Mouse (Mus musculus) kidney, embryonic 16.5 days (tissue): Measurements from ENCODE around the gene Suco. TPM values are rescaled to one million over a fixed set of nuclear protein-coding genes. Genes with fewer than 3 reads are reported as not detected.

ENCODE experiments used
- ATAC-seq: fragments of 200-750 bp; cut with Nextera tagmentation; 2 replicates; pipeline ENCODE4 v1.8.0; 2017; ENCODE audit warnings: moderate TSS enrichment; ENCODE audit not compliant: low FRiP score, low TSS enrichment
- H3K27ac ChIP-seq: fragments of 300-500 bp; sonication (generic); 2 replicates; pipeline ENCODE4 v1.5.1; 2014; ENCODE audit warnings: low read length
- H3K27me3 ChIP-seq: fragments of 300-500 bp; sonication (generic); 2 replicates; pipeline ENCODE4 v1.6.1; 2014; ENCODE audit warnings: low read length, control low read depth, mixed read lengths; ENCODE audit not compliant: insufficient read depth
- H3K36me3 ChIP-seq: fragments of 300-500 bp; sonication (generic); 2 replicates; pipeline ENCODE4 v1.6.1; 2014; ENCODE audit warnings: low read length, control low read depth, mixed read lengths; ENCODE audit not compliant: insufficient read depth
- H3K4me1 ChIP-seq: fragments of 300-500 bp; sonication (generic); 2 replicates; pipeline ENCODE4 v1.6.1; 2014; ENCODE audit warnings: low read length, control low read depth, mixed read lengths; ENCODE audit not compliant: insufficient read depth
- H3K4me2 ChIP-seq: fragments of 300-500 bp; sonication (generic); replicated peaks from 2 replicates; pipeline ENCODE4 v1.6.1; 2014; ENCODE audit warnings: low read depth, low read length
- H3K4me3 ChIP-seq: fragments of 300-500 bp; sonication (generic); 2 replicates; pipeline ENCODE4 v1.5.1; 2014; ENCODE audit warnings: mild to moderate bottlenecking, low read length
- H3K9ac ChIP-seq: fragments of 300-500 bp; sonication (generic); replicated peaks from 2 replicates; pipeline ENCODE4 v1.6.1; 2014; ENCODE audit warnings: low read length
- H3K9me3 ChIP-seq: fragments of 300-500 bp; sonication (generic); 2 replicates; pipeline ENCODE4 v1.6.1; 2016; ENCODE audit warnings: low read length, control low read depth
- WGBS: fragments of 180-500 bp; shearing (Covaris S2); extraction: QIAGEN DNeasy Blood & Tissue Kit; methylation state at CpG from one replicate; pipeline ENCODE4 v1.1.7; 2014; 5-methylcytosine and 5-hydroxymethylcytosine counted together
- polyA plus RNA-seq: library from polyadenylated mRNA; unstranded; fragments of >200 nt; fragmentation: Nextera tagmentation; extraction: Ambion mirVana; gene quantifications from 2 replicates; pipeline ENCODE4 v1.2.1, GENCODE M21; 2015

Suco gene
- polyA plus RNA-seq, 1 experiment from 2014 or later: 22.5 TPM

GRCm38 (mm10) chr1:161895014-161895413, 18.5 kb upstream of the Suco start:
- ATAC-seq: no peak
- H3K4me3 ChIP-seq: no peak overlapping the region

GRCm38 (mm10) chr1:161894553-161894952, 18.1 kb upstream of the Suco start:
- Histone ChIP-seq H3K4me3 (no peak overlapping the region), H3K9ac (no peak overlapping the region), H3K27me3 (no peaks in the 10 kb centered on the region), H3K27ac (no peak overlapping the region), H3K9me3 (no peaks in the 10 kb centered on the region), H3K4me2 (no peak overlapping the region), H3K4me1 (peaks cover 8% of the 10 kb centered on the region; the same call in 1 of the 2 replicates), H3K36me3 (no peaks in the 10 kb centered on the region)
- no peak for ATAC-seq
- 58% methylated on average over 2 of the region's 2 CpGs for WGBS

More at GRCm38 (mm10) chr1:161895014-161895413, 18.5 kb upstream of the Suco start:
- Histone ChIP-seq H3K4me1 (peaks cover 8% of the 10 kb centered on the region; the same call in 1 of the 2 replicates), H3K27ac (no peak overlapping the region), H3K4me2 (no peak overlapping the region), H3K27me3 (no peaks in the 10 kb centered on the region), H3K36me3 (no peaks in the 10 kb centered on the region), H3K9me3 (no peaks in the 10 kb centered on the region), H3K9ac (no peak overlapping the region)
- 95% methylated on average over 3 of the region's 3 CpGs for WGBS

- Histone ChIP-seq H3K36me3 (no peaks in the 10 kb centered on the region), H3K4me3 (no peak overlapping the region), H3K9me3 (no peaks in the 10 kb centered on the region), H3K27me3 (no peaks in the 10 kb centered on the region), H3K27ac (no peak overlapping the region), H3K4me1 (peaks cover 8% of the 10 kb centered on the region; the same call in 1 of the 2 replicates), H3K9ac (no peak overlapping the region), H3K4me2 (no peak overlapping the region)
- no peak for ATAC-seq
- 60% methylated on average over 2 of the region's 2 CpGs for WGBS
Measured at GRCm38 (mm10) chr1:161894126-161894525, 17.6 kb upstream of the Suco start.

- no peak overlapping the region for H3K9ac ChIP-seq
- no peaks in the 10 kb centered on the region for H3K9me3 ChIP-seq
- 87% methylated on average over 3 of the region's 3 CpGs for WGBS
- no peak overlapping the region for H3K27ac ChIP-seq
- no peaks in the 10 kb centered on the region for H3K36me3 ChIP-seq
- H3K4me2 ChIP-seq: no peak overlapping the region
- no peak overlapping the region for H3K4me3 ChIP-seq
- no peak for ATAC-seq
- H3K27me3 ChIP-seq: no peaks in the 10 kb centered on the region
- H3K4me1 ChIP-seq: no peaks in the 10 kb centered on the region
Measured at GRCm38 (mm10) chr1:161888823-161889222, 12.3 kb upstream of the Suco start.

GRCm38 (mm10) chr1:161887679-161888260, 11.3 kb upstream of the Suco start:
- Histone ChIP-seq H3K4me3 (no peak overlapping the region), H3K27me3 (no peaks in the 10 kb centered on the region), H3K9ac (no peak overlapping the region), H3K27ac (no peak overlapping the region), H3K36me3 (no peaks in the 10 kb centered on the region), H3K9me3 (no peaks in the 10 kb centered on the region), H3K4me2 (no peak overlapping the region), H3K4me1 (no peaks in the 10 kb centered on the region)
- 84% methylated on average over 12 of the region's 12 CpGs for WGBS
- no peak for ATAC-seq

GRCm38 (mm10) chr1:161885762-161886161, 9.3 kb upstream of the Suco start:
- WGBS: 90% methylated on average over 1 of the region's 1 CpGs
- no peaks in the 10 kb centered on the region for H3K4me1 ChIP-seq
- H3K9me3 ChIP-seq: no peaks in the 10 kb centered on the region
- H3K4me3 ChIP-seq: no peak overlapping the region
- no peak overlapping the region for H3K4me2 ChIP-seq
- H3K9ac ChIP-seq: no peak overlapping the region
- no peaks in the 10 kb centered on the region for H3K27me3 ChIP-seq
- no peaks in the 10 kb centered on the region for H3K36me3 ChIP-seq
- ATAC-seq: no peak
- no peak overlapping the region for H3K27ac ChIP-seq

GRCm38 (mm10) chr1:161877580-161878142, 1.2 kb upstream of the Suco start:
- no peaks in the 10 kb centered on the region for H3K36me3 ChIP-seq
- H3K9ac ChIP-seq: peak overlapping the region; percentile 55
- peaks cover 14% of the 10 kb centered on the region for H3K4me1 ChIP-seq

GRCm38 (mm10) chr1:161875706-161876552, 553 bp downstream of the Suco start:
- peak overlapping the region; percentile 79 for H3K9ac ChIP-seq
- under 1% methylated on average over 34 of the region's 34 CpGs for WGBS
- H3K9me3 ChIP-seq: no peaks in the 10 kb centered on the region
- peak; percentile 62 for ATAC-seq
- H3K36me3 ChIP-seq: no peaks in the 10 kb centered on the region
- H3K4me1 ChIP-seq: peaks cover 14% of the 10 kb centered on the region
- peak overlapping the region; percentile 95 for H3K27ac ChIP-seq
- H3K27me3 ChIP-seq: no peaks in the 10 kb centered on the region
- peak overlapping the region; percentile 67 for H3K4me3 ChIP-seq
- H3K4me2 ChIP-seq: peak overlapping the region; percentile 89

More at GRCm38 (mm10) chr1:161877580-161878142, 1.2 kb upstream of the Suco start:
- Histone ChIP-seq H3K4me2 (peak overlapping the region; percentile 60), H3K4me3 (peak overlapping the region; percentile 67), H3K27ac (peak overlapping the region; percentile 72), H3K27me3 (no peaks in the 10 kb centered on the region), H3K9me3 (no peaks in the 10 kb centered on the region)
- no peak for ATAC-seq
- 15% methylated on average over 5 of the region's 5 CpGs for WGBS

- 83% methylated on average over 1 of the region's 1 CpGs for WGBS
- H3K36me3 ChIP-seq: no peaks in the 10 kb centered on the region
- no peak overlapping the region for H3K27ac ChIP-seq
- no peak overlapping the region for H3K9ac ChIP-seq
- ATAC-seq: no peak
- no peak overlapping the region for H3K4me2 ChIP-seq
- H3K9me3 ChIP-seq: no peaks in the 10 kb centered on the region
- no peak overlapping the region for H3K4me3 ChIP-seq
- H3K4me1 ChIP-seq: peaks cover 8% of the 10 kb centered on the region
- no peaks in the 10 kb centered on the region for H3K27me3 ChIP-seq
Measured at GRCm38 (mm10) chr1:161869422-161869821, 7.1 kb downstream of the Suco start.

- Histone ChIP-seq H3K4me2 (no peak overlapping the region), H3K27me3 (no peaks in the 10 kb centered on the region), H3K27ac (no peak overlapping the region), H3K4me1 (no peaks in the 10 kb centered on the region), H3K9ac (no peak overlapping the region), H3K4me3 (no peak overlapping the region), H3K36me3 (no peaks in the 10 kb centered on the region), H3K9me3 (no peaks in the 10 kb centered on the region)
- no peak for ATAC-seq
Measured at GRCm38 (mm10) chr1:161868413-161868812, 8.1 kb downstream of the Suco start.
